Mouse (Mus musculus) liver, embryonic 18 days (tissue): ENCODE measurements around the gene 9530002B09Rik. TPM values are rescaled to one million over a fixed set of nuclear protein-coding genes. Genes with fewer than 3 reads are reported as not detected.

ENCODE experiments used
- polyA plus RNA-seq: library from polyadenylated mRNA; depleted of rRNA; stranded (reverse); fragments of >200 nt; gene quantifications from 2 replicates; pipeline ENCODE4 v1.2.3, GENCODE M21; 2012; rRNA removed

Gene 9530002B09Rik
- polyA plus RNA-seq = not detected in 2 replicates

DNA sequence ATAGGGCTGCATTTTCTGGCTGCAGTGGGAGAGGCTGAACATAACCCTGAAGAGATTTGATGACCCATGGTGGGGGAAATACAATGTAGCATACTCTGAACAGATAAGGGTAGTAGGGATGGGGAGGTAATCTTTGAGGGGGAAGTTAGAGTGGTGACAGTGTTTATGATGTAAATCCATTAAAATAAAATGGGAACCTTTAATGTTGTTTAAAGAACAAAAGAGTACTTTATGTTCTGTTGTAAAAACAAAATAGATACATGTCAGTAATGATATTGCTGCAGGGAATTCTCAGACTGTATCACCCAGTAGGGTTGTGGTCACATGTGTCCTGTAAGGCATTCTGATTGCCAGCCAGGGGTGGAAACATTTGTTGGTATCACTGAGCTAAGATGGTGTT lies at the start of gene 9530002B09Rik:
9530002B09Rik (plus strand) TSS at position 301 of the 400 bp plus-strand sequence.

Other genes starting within 250 kb of the 9530002B09Rik start
- 17.4 and 18.0 TPM in 2 replicates for gene Ppt1, start 147.0 kb downstream of the 9530002B09Rik start, polyA plus RNA-seq
- 43.0 and 45.9 TPM in 2 replicates for gene Cap1, start 196.8 kb downstream of the 9530002B09Rik start, polyA plus RNA-seq